In genomic region chr3:118428523-118428922, GRCm38 (mm10) we compare ENCODE assay signal across 8 mouse cellular contexts.
DNase-seq lines count a peak whose midpoint lies in the region; ATAC-seq and TF ChIP-seq lines count a peak whose summit lies in the region.

No protein-coding gene starts in this region.

- H3K4me2 ChIP-seq in kidney, postnatal 0 days (ENCODE audit: low read length): no peak overlapping the region
- H3K4me2 ChIP-seq in lung, postnatal 0 days (replicated peaks; ENCODE audit: low read depth, low read length): no peak overlapping the region

- peak; percentile 19 to 69 for DNase-seq in frontal cortex, postnatal 10 days (ENCODE audit: low spot score in 2 of 2)
- no peak for DNase-seq in testis, postnatal 14 days (ENCODE audit: low spot score)
- peak; percentile 85 to 89 for DNase-seq in cerebellum, postnatal 25 days
- DNase-seq in kidney, postnatal 0 days (ENCODE audit: low spot score): peak; percentile 68
- DNase-seq in lung, postnatal 0 days (ENCODE audit: low spot score): peak; percentile 48
- no peak for DNase-seq in thymus, adult 2 months

- WGBS in kidney, postnatal 0 days: under 1% methylated on average over 5 of the region's 5 CpGs
- WGBS in lung, postnatal 0 days: under 1% methylated on average over 5 of the region's 5 CpGs
- WGBS in thymus, adult 2 months: 2% methylated on average over 5 of the region's 5 CpGs

- no peak for TF ChIP-seq EP300 in lung, postnatal 0 days (IDR thresholded peaks at IDR 0.05)

- no peak overlapping the region for H3K4me3 ChIP-seq in testis, adult 2 months (ENCODE audit: control insufficient read depth, low read depth, low read length)
- H3K4me3 ChIP-seq in kidney, postnatal 0 days (replicated peaks; ENCODE audit: low read depth, low read length): no peak overlapping the region
- no peak overlapping the region for H3K4me3 ChIP-seq in lung, postnatal 0 days (ENCODE audit: low read depth, low read length)
- H3K4me3 ChIP-seq in thymus, adult 2 months (ENCODE audit: control insufficient read depth, insufficient read depth, low read length): no peak overlapping the region

- H3K9me3 ChIP-seq in kidney, postnatal 0 days (replicated peaks; ENCODE audit: low read length): no peaks in the 10 kb centered on the region
- no peaks in the 10 kb centered on the region for H3K9me3 ChIP-seq in lung, postnatal 0 days (ENCODE audit: low read length)

- H3K27ac ChIP-seq in testis, adult 2 months (ENCODE audit: control insufficient read depth, insufficient read depth, low read depth, low read length): no peak overlapping the region
- no peak overlapping the region for H3K27ac ChIP-seq in kidney, postnatal 0 days
- H3K27ac ChIP-seq in lung, postnatal 0 days (ENCODE audit: low read length): no peak overlapping the region
- no peak overlapping the region for H3K27ac ChIP-seq in thymus, adult 2 months (ENCODE audit: control insufficient read depth, insufficient read depth, low read length)

- H3K36me3 ChIP-seq in testis, adult 2 months (ENCODE audit: control insufficient read depth, insufficient read depth, low read length): no peaks in the 10 kb centered on the region
- no peaks in the 10 kb centered on the region for H3K36me3 ChIP-seq in kidney, postnatal 0 days (ENCODE audit: insufficient read depth, low read length)
- no peaks in the 10 kb centered on the region for H3K36me3 ChIP-seq in lung, postnatal 0 days (ENCODE audit: insufficient read depth, low read length)
- H3K36me3 ChIP-seq in thymus, adult 2 months (ENCODE audit: control insufficient read depth, insufficient read depth, low read length): no peaks in the 10 kb centered on the region

- no peak overlapping the region for H3K9ac ChIP-seq in kidney, postnatal 0 days (ENCODE audit: low read depth, low read length)
- no peak overlapping the region for H3K9ac ChIP-seq in lung, postnatal 0 days (replicated peaks; ENCODE audit: low read depth)

- no peak for ATAC-seq in frontal cortex, adult (ENCODE audit: low TSS enrichment)
- no peak for ATAC-seq in kidney, postnatal 0 days (replicated peaks; ENCODE audit: low FRiP score, low read depth)
- no peak for ATAC-seq in lung, postnatal 0 days

- no peak for TF ChIP-seq POLR2A in testis, adult 2 months (IDR thresholded peaks at IDR 0.05; ENCODE audit: control insufficient read depth, low read depth, low read length)
- no peak for TF ChIP-seq POLR2A in thymus, adult 2 months (IDR thresholded peaks at IDR 0.05; ENCODE audit: control insufficient read depth, extremely low read depth, insufficient read depth, low read length, poor library complexity)

- peaks cover 4% of the 10 kb centered on the region for H3K27me3 ChIP-seq in testis, adult 2 months (ENCODE audit: control insufficient read depth, insufficient read depth, low read length)
- H3K27me3 ChIP-seq in kidney, postnatal 0 days (ENCODE audit: insufficient read depth, low read length): peaks cover 24% of the 10 kb centered on the region
- H3K27me3 ChIP-seq in lung, postnatal 0 days (replicated peaks; ENCODE audit: insufficient read depth, low read length): peaks cover 26% of the 10 kb centered on the region
- no peaks in the 10 kb centered on the region for H3K27me3 ChIP-seq in thymus, adult 2 months (ENCODE audit: control insufficient read depth, insufficient read depth, low read length)

- peaks cover 8% of the 10 kb centered on the region for H3K4me1 ChIP-seq in testis, adult 2 months (ENCODE audit: control insufficient read depth, insufficient read depth, low read length)
- peaks cover 7% of the 10 kb centered on the region for H3K4me1 ChIP-seq in kidney, postnatal 0 days (replicated peaks; ENCODE audit: insufficient read depth, low read length)
- no peaks in the 10 kb centered on the region; the same call in 1 of the 2 replicates for H3K4me1 ChIP-seq in lung, postnatal 0 days (ENCODE audit: insufficient read depth, low read depth, low read length)
- H3K4me1 ChIP-seq in thymus, adult 2 months (replicated peaks; ENCODE audit: control insufficient read depth, insufficient read depth, low read length): no peaks in the 10 kb centered on the region

- peak; percentile 44; the same call in 1 of the 2 replicates for TF ChIP-seq CTCF in testis, adult 2 months (IDR thresholded peaks at IDR 0.05; ENCODE audit: control insufficient read depth, insufficient read depth, insufficient replicate concordance, low read depth, low read length)
- peak; percentile 92 for TF ChIP-seq CTCF in kidney, postnatal 0 days (IDR thresholded peaks at IDR 0.05; ENCODE audit: low read depth)
- TF ChIP-seq CTCF in lung, postnatal 0 days (IDR thresholded peaks at IDR 0.05): peak; percentile 84
- TF ChIP-seq CTCF in thymus, adult 2 months (IDR thresholded peaks at IDR 0.05; ENCODE audit: borderline replicate concordance, control insufficient read depth, extremely low read depth, insufficient read depth, low read length, poor library complexity): no peak

Comparison
In these comparisons a context has a peak if more than half of its experiments do, and no peak if none do; other contexts are left out.
1. DNase-seq: peak in frontal cortex, postnatal 10 days (2 of 2), cerebellum, postnatal 25 days (2 of 2), kidney, postnatal 0 days (single experiment) and lung, postnatal 0 days (single experiment); none in testis, postnatal 14 days (single experiment) and thymus, adult 2 months (single experiment).